Mouse (Mus musculus): ENCODE measurements at regions not wholly inside any gene's neighbourhood (a gene's known extent, or its start where the extent isn't known, plus 50 kb on each side); places are given as distances from the start of the nearest gene placed in this dataset.

GRCm38 (mm10) chr10:87722244-87722643 is 135.8 kb upstream of the Igf1 start:
- DNase-seq (ENCODE audit: extremely low spot score), result no peak

GRCm38 (mm10) chr10:87732658-87733057 is 125.4 kb upstream of the Igf1 start:
- DNase-seq (ENCODE audit: extremely low spot score), result no peak

- DNase-seq (ENCODE audit: extremely low spot score), result no peak
These were observed 124.8 kb upstream of the Igf1 start for GRCm38 (mm10) chr10:87733241-87733640.

GRCm38 (mm10) chr10:87740323-87740722 is 117.7 kb upstream of the Igf1 start:
- no peak for DNase-seq (ENCODE audit: extremely low spot score)

GRCm38 (mm10) chr10:87742766-87743165 is 115.3 kb upstream of the Igf1 start:
- DNase-seq (ENCODE audit: extremely low spot score), result no peak

- no peak for DNase-seq (ENCODE audit: extremely low spot score)
These were observed 110.1 kb upstream of the Igf1 start for GRCm38 (mm10) chr10:87747846-87748552.

GRCm38 (mm10) chr10:87748631-87749193 is 109.4 kb upstream of the Igf1 start:
- DNase-seq (ENCODE audit: extremely low spot score), result no peak

GRCm38 (mm10) chr10:87750321-87750720 is 107.7 kb upstream of the Igf1 start:
- no peak for DNase-seq (ENCODE audit: extremely low spot score)

GRCm38 (mm10) chr10:87750972-87751371 is 107.1 kb upstream of the Igf1 start:
- DNase-seq (ENCODE audit: extremely low spot score), result no peak

GRCm38 (mm10) chr10:87752117-87752516 is 105.9 kb upstream of the Igf1 start:
- DNase-seq (ENCODE audit: extremely low spot score), result no peak

- DNase-seq (ENCODE audit: extremely low spot score), result no peak
These were observed 104.6 kb upstream of the Igf1 start for GRCm38 (mm10) chr10:87753483-87753882.

- no peak for DNase-seq (ENCODE audit: extremely low spot score)
These were observed 96.5 kb upstream of the Igf1 start for GRCm38 (mm10) chr10:87761528-87762030.

GRCm38 (mm10) chr10:87787521-87787920 is 70.5 kb upstream of the Igf1 start:
- DNase-seq (ENCODE audit: extremely low spot score), result no peak

GRCm38 (mm10) chr10:87792346-87792745 is 65.7 kb upstream of the Igf1 start:
- no peak for DNase-seq (ENCODE audit: extremely low spot score)

- no peak for DNase-seq (ENCODE audit: extremely low spot score)
These were observed 53.9 kb upstream of the Igf1 start for GRCm38 (mm10) chr10:87803936-87804791.

- DNase-seq (ENCODE audit: extremely low spot score), result no peak
These were observed 53.3 kb upstream of the Igf1 start for GRCm38 (mm10) chr10:87804792-87805082.

Measured in embryo, embryonic 9.5 days (tissue).